Mouse (Mus musculus): Measurements from ENCODE around the gene Pla2g2f. TPM values are rescaled to one million over a fixed set of nuclear protein-coding genes. Genes with fewer than 3 reads are reported as not detected.
A peak's percentile ranks its signal among the peaks of the same experiment; 100 is the strongest.

Gene Pla2g2f
- polyA plus RNA-seq, 1 experiment from 2014 or later, result 0.07 TPM

- H3K9me3 ChIP-seq (ENCODE audit: low read length), result no peaks in the 10 kb centered on the region
- H3K27ac ChIP-seq (ENCODE audit: low read length), result no peak overlapping the region
- no peak for ATAC-seq (ENCODE audit: low FRiP score, low TSS enrichment)
- WGBS, result 92% methylated on average over 9 of the region's 9 CpGs
- no peaks in the 10 kb centered on the region for H3K36me3 ChIP-seq (ENCODE audit: insufficient read depth, low read length)
- no peaks in the 10 kb centered on the region for H3K27me3 ChIP-seq (ENCODE audit: insufficient read depth, low read length)
- H3K4me3 ChIP-seq (ENCODE audit: low read length), result no peak overlapping the region
- H3K4me1 ChIP-seq (ENCODE audit: insufficient read depth, low read length), result no peaks in the 10 kb centered on the region
- H3K4me2 ChIP-seq (replicated peaks; ENCODE audit: low read depth, low read length), result no peak overlapping the region
- no peak overlapping the region for H3K9ac ChIP-seq (replicated peaks; ENCODE audit: low read length)
These were observed 10.6 kb downstream of the Pla2g2f start for GRCm38 (mm10) chr4:138746866-138747265.

GRCm38 (mm10) chr4:138745884-138746283, 11.5 kb downstream of the Pla2g2f start:
- no peaks in the 10 kb centered on the region for H3K4me1 ChIP-seq (ENCODE audit: insufficient read depth, low read length)
- no peak overlapping the region for H3K9ac ChIP-seq (replicated peaks; ENCODE audit: low read length)
- H3K36me3 ChIP-seq (ENCODE audit: insufficient read depth, low read length), result no peaks in the 10 kb centered on the region
- WGBS, result 48% methylated on average over 4 of the region's 4 CpGs
- H3K4me2 ChIP-seq (replicated peaks; ENCODE audit: low read depth, low read length), result no peak overlapping the region
- no peaks in the 10 kb centered on the region for H3K9me3 ChIP-seq (ENCODE audit: low read length)
- H3K4me3 ChIP-seq (ENCODE audit: low read length), result no peak overlapping the region
- H3K27ac ChIP-seq (ENCODE audit: low read length), result no peak overlapping the region
- ATAC-seq (ENCODE audit: low FRiP score, low TSS enrichment), result no peak
- H3K27me3 ChIP-seq (ENCODE audit: insufficient read depth, low read length), result no peaks in the 10 kb centered on the region

GRCm38 (mm10) chr4:138739136-138739851, 18.1 kb downstream of the Pla2g2f start:
- no peaks in the 10 kb centered on the region for H3K36me3 ChIP-seq (ENCODE audit: insufficient read depth, low read length)
- no peaks in the 10 kb centered on the region for H3K9me3 ChIP-seq (ENCODE audit: low read length)
- H3K27me3 ChIP-seq (ENCODE audit: insufficient read depth, low read length), result no peaks in the 10 kb centered on the region
- H3K4me1 ChIP-seq (ENCODE audit: insufficient read depth, low read length), result peaks cover 16% of the 10 kb centered on the region
- WGBS, result 19% methylated on average over 7 of the region's 7 CpGs
- H3K27ac ChIP-seq (ENCODE audit: low read length), result no peak overlapping the region
- no peak overlapping the region for H3K4me2 ChIP-seq (replicated peaks; ENCODE audit: low read depth, low read length)
- no peak overlapping the region for H3K9ac ChIP-seq (replicated peaks; ENCODE audit: low read length)
- H3K4me3 ChIP-seq (ENCODE audit: low read length), result no peak overlapping the region
- ATAC-seq (ENCODE audit: low FRiP score, low TSS enrichment), result peak; percentile 32; the same call in 1 of the 2 replicates

GRCm38 (mm10) chr4:138737031-138737430, 20.4 kb downstream of the Pla2g2f start, which contains the start of gene Ubxn10:
TSS of gene Ubxn10 (minus strand) at chr4:138737167.
- Histone ChIP-seq H3K27me3 (ENCODE audit: insufficient read depth, low read length) (no peaks in the 10 kb centered on the region), H3K27ac (ENCODE audit: low read length) (no peak within 1 kb of the TSS), H3K4me2 (replicated peaks; ENCODE audit: low read depth, low read length) (no peak within 1 kb of the TSS), H3K4me3 (ENCODE audit: low read length) (no peak within 1 kb of the TSS), H3K36me3 (ENCODE audit: insufficient read depth, low read length) (no peaks in the 10 kb centered on the region), H3K4me1 (ENCODE audit: insufficient read depth, low read length) (peaks cover 16% of the 10 kb centered on the region), H3K9ac (replicated peaks; ENCODE audit: low read length) (no peak within 1 kb of the TSS), H3K9me3 (ENCODE audit: low read length) (0 out of 2 replicates have a peak, but pooled peaks cover 4% of the 10 kb centered on the region)
- 53% methylated on average over 7 of the region's 7 CpGs for WGBS
- no peak for ATAC-seq (ENCODE audit: low FRiP score, low TSS enrichment)

GRCm38 (mm10) chr4:138734863-138735262, 22.6 kb downstream of the Pla2g2f start:
- no peak for ATAC-seq (ENCODE audit: low FRiP score, low TSS enrichment)
- Histone ChIP-seq H3K9ac (replicated peaks; ENCODE audit: low read length) (no peak overlapping the region), H3K9me3 (ENCODE audit: low read length) (0 out of 2 replicates have a peak, but pooled peaks cover 4% of the 10 kb centered on the region), H3K4me2 (replicated peaks; ENCODE audit: low read depth, low read length) (no peak overlapping the region), H3K4me3 (ENCODE audit: low read length) (no peak overlapping the region), H3K27ac (ENCODE audit: low read length) (no peak overlapping the region), H3K4me1 (ENCODE audit: insufficient read depth, low read length) (peaks cover 28% of the 10 kb centered on the region), H3K36me3 (ENCODE audit: insufficient read depth, low read length) (no peaks in the 10 kb centered on the region), H3K27me3 (ENCODE audit: insufficient read depth, low read length) (no peaks in the 10 kb centered on the region)
- WGBS, result 90% methylated on average over 4 of the region's 4 CpGs

- Histone ChIP-seq H3K4me1 (ENCODE audit: insufficient read depth, low read length) (peaks cover 24% of the 10 kb centered on the region), H3K4me3 (ENCODE audit: low read length) (no peak overlapping the region), H3K27ac (ENCODE audit: low read length) (no peak overlapping the region), H3K36me3 (ENCODE audit: insufficient read depth, low read length) (no peaks in the 10 kb centered on the region), H3K9me3 (ENCODE audit: low read length) (0 out of 2 replicates have a peak, but pooled peaks cover 4% of the 10 kb centered on the region), H3K9ac (replicated peaks; ENCODE audit: low read length) (no peak overlapping the region), H3K27me3 (ENCODE audit: insufficient read depth, low read length) (no peaks in the 10 kb centered on the region), H3K4me2 (replicated peaks; ENCODE audit: low read depth, low read length) (no peak overlapping the region)
- 48% methylated on average over 7 of the region's 7 CpGs for WGBS
- no peak for ATAC-seq (ENCODE audit: low FRiP score, low TSS enrichment)
These were observed 23.3 kb downstream of the Pla2g2f start for GRCm38 (mm10) chr4:138734105-138734504.

- Histone ChIP-seq H3K9me3 (ENCODE audit: low read length) (0 out of 2 replicates have a peak, but pooled peaks cover 4% of the 10 kb centered on the region), H3K4me2 (replicated peaks; ENCODE audit: low read depth, low read length) (no peak overlapping the region), H3K4me1 (ENCODE audit: insufficient read depth, low read length) (peaks cover 51% of the 10 kb centered on the region), H3K4me3 (ENCODE audit: low read length) (no peak overlapping the region), H3K9ac (replicated peaks; ENCODE audit: low read length) (no peak overlapping the region), H3K36me3 (ENCODE audit: insufficient read depth, low read length) (no peaks in the 10 kb centered on the region), H3K27me3 (ENCODE audit: insufficient read depth, low read length) (no peaks in the 10 kb centered on the region), H3K27ac (ENCODE audit: low read length) (peak overlapping the region; percentile 69; the same call in 1 of the 2 replicates)
- WGBS, result 43% methylated on average over 9 of the region's 9 CpGs
- peak; percentile 53; the same call in 1 of the 2 replicates for ATAC-seq (ENCODE audit: low FRiP score, low TSS enrichment)
These were observed 28.3 kb downstream of the Pla2g2f start for GRCm38 (mm10) chr4:138729018-138729703.

- peak overlapping the region; percentile 53; the same call in 1 of the 2 replicates for H3K4me2 ChIP-seq (replicated peaks; ENCODE audit: low read depth, low read length)
- no peaks in the 10 kb centered on the region for H3K36me3 ChIP-seq (ENCODE audit: insufficient read depth, low read length)
- no peaks in the 10 kb centered on the region for H3K9me3 ChIP-seq (ENCODE audit: low read length)
- H3K9ac ChIP-seq (replicated peaks; ENCODE audit: low read length), result no peak overlapping the region
- peaks cover 71% of the 10 kb centered on the region for H3K4me1 ChIP-seq (ENCODE audit: insufficient read depth, low read length)
- peak; percentile 73 for ATAC-seq (ENCODE audit: low FRiP score, low TSS enrichment)
- no peaks in the 10 kb centered on the region for H3K27me3 ChIP-seq (ENCODE audit: insufficient read depth, low read length)
- no peak overlapping the region for H3K4me3 ChIP-seq (ENCODE audit: low read length)
- H3K27ac ChIP-seq (ENCODE audit: low read length), result peak overlapping the region; percentile 82
- WGBS, result 14% methylated on average over 5 of the region's 5 CpGs
These were observed 31.7 kb downstream of the Pla2g2f start for GRCm38 (mm10) chr4:138725751-138726150.

GRCm38 (mm10) chr4:138725127-138725461, 32.3 kb downstream of the Pla2g2f start:
- Histone ChIP-seq H3K4me1 (ENCODE audit: insufficient read depth, low read length) (peaks cover 65% of the 10 kb centered on the region), H3K4me2 (replicated peaks; ENCODE audit: low read depth, low read length) (peak overlapping the region; percentile 53), H3K9ac (replicated peaks; ENCODE audit: low read length) (peak overlapping the region; percentile 53), H3K27ac (ENCODE audit: low read length) (peak overlapping the region; percentile 82), H3K9me3 (ENCODE audit: low read length) (no peaks in the 10 kb centered on the region), H3K36me3 (ENCODE audit: insufficient read depth, low read length) (no peaks in the 10 kb centered on the region), H3K27me3 (ENCODE audit: insufficient read depth, low read length) (no peaks in the 10 kb centered on the region), H3K4me3 (ENCODE audit: low read length) (peak overlapping the region; percentile 24)
- WGBS, result under 1% methylated on average over 13 of the region's 13 CpGs
- ATAC-seq (ENCODE audit: low FRiP score, low TSS enrichment), result peak; percentile 72
